Mouse (Mus musculus): ENCODE measurements around the gene Papolg.

GRCm38 (mm10) chr11:23895060-23895426, at the start of gene Papolg:
- TF ChIP-seq CTCF (conservative IDR thresholded peaks at IDR 0.05; ENCODE audit: low read length) (no peak), NANOG (IDR thresholded peaks at IDR 0.05; ENCODE audit: borderline replicate concordance, low read length) (no peak)
